Mouse (Mus musculus) forebrain, embryonic 14.5 days (tissue): ENCODE data around the gene Zfp91. TPM values are rescaled to one million over a fixed set of nuclear protein-coding genes. Genes with fewer than 3 reads are reported as not detected.
A peak's percentile ranks its signal among the peaks of the same experiment; 100 is the strongest.

ENCODE experiments used
- ATAC-seq: fragments of 200-750 bp; cut with Nextera tagmentation; 2 replicates; pipeline ENCODE4 v1.8.0; 2017; ENCODE audit warnings: mild to moderate bottlenecking, moderate library complexity
- DNase-seq: peaks from one replicate; pipeline ENCODE4 v3.0.0-alpha.2; 2015; ENCODE audit warnings: low spot score
- H3K27ac ChIP-seq: fragments of 300-500 bp; sonication (generic); 2 replicates; pipeline ENCODE4 v1.5.1; 2014; ENCODE audit warnings: low read depth, mild to moderate bottlenecking, control low read depth, low read length, moderate library complexity
- H3K27me3 ChIP-seq: fragments of 300-500 bp; sonication (generic); replicated peaks from 2 replicates; pipeline ENCODE4 v1.6.1; 2014; ENCODE audit warnings: low read length, control low read depth, mixed read lengths; ENCODE audit not compliant: control insufficient read depth, insufficient read depth
- H3K36me3 ChIP-seq: fragments of 300-500 bp; sonication (generic); 2 replicates; pipeline ENCODE4 v1.6.1; 2014; ENCODE audit warnings: low read length, control low read depth; ENCODE audit not compliant: control insufficient read depth, insufficient read depth
- H3K4me1 ChIP-seq: fragments of 300-500 bp; sonication (generic); 2 replicates; pipeline ENCODE4 v1.6.1; 2014; ENCODE audit warnings: antibody characterized with exemption, low read length, control low read depth; ENCODE audit not compliant: control insufficient read depth, insufficient read depth
- H3K4me2 ChIP-seq: fragments of 300-500 bp; sonication (generic); 2 replicates; pipeline ENCODE4 v1.6.1; 2014; ENCODE audit warnings: mild to moderate bottlenecking, control low read depth, low read length
- H3K4me3 ChIP-seq: fragments of 300-500 bp; sonication (generic); 2 replicates; pipeline ENCODE4 v1.5.1; 2014; ENCODE audit warnings: low read depth, low read length, control low read depth
- H3K9ac ChIP-seq: fragments of 300-500 bp; sonication (generic); 2 replicates; pipeline ENCODE4 v1.6.1; 2014; ENCODE audit warnings: mild to moderate bottlenecking, low read length, control low read depth, moderate library complexity
- H3K9me3 ChIP-seq: fragments of 300-500 bp; sonication (generic); replicated peaks from 2 replicates; pipeline ENCODE4 v1.6.1; 2016; ENCODE audit warnings: low read length, control low read depth, mixed read lengths; ENCODE audit not compliant: control insufficient read depth
- WGBS: fragments of 180-500 bp; shearing (Covaris S2); extraction: QIAGEN DNeasy Blood & Tissue Kit; methylation state at CpG from one replicate; pipeline ENCODE4 v1.1.7; 2014; 5-methylcytosine and 5-hydroxymethylcytosine counted together
- polyA plus RNA-seq: library from polyadenylated mRNA; unstranded; fragments of >200 nt; fragmentation: Nextera tagmentation; extraction: Ambion mirVana; gene quantifications from 2 replicates; pipeline ENCODE4 v1.2.1, GENCODE M21; 2014

Gene Zfp91
- polyA plus RNA-seq = 7.7 and 8.1 TPM in 2 replicates

GRCm38 (mm10) chr19:12795511-12796327 lies at the start of gene Zfp91, which contains the start of gene Lpxn:
Gene Zfp91 (minus strand): TSS chr19:12796126.
Gene Lpxn (plus strand): TSS chr19:12796193.
- peak; percentile 94 for ATAC-seq

DNA sequence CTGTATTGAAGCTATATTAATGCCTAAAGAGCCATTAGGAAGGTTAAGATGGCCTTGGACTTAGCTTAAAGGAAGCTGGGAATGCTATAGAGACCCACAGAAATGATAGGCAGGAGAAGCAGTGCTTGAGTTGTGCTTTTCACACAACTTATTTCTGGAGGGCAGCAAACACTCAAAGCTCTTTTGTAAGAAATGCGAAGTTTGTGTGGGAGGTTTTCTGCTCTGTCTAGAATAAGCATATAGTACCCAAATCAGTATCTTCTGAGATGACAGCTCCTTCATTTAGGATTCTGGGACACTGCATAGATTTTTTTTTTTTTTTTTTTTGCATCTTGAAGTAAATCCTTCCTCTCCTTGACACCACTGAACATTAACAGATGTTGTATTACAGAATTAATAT lies 42.6 kb upstream of the Zfp91 start:
- Histone ChIP-seq H3K27ac (no peak overlapping the region), H3K9ac (no peak overlapping the region), H3K27me3 (no peaks in the 10 kb centered on the region), H3K36me3 (no peaks in the 10 kb centered on the region), H3K4me1 (no peaks in the 10 kb centered on the region), H3K9me3 (no peaks in the 10 kb centered on the region), H3K4me2 (no peak overlapping the region), H3K4me3 (no peak overlapping the region)
- no peak for ATAC-seq
- DNase-seq = no peak
- WGBS = 86% methylated on average over 1 of the region's 1 CpGs

More at GRCm38 (mm10) chr19:12795511-12796327, at the start of gene Zfp91, which contains the start of gene Lpxn:
- H3K9ac ChIP-seq = peak within 1 kb of the TSS; percentile 97
- no peaks in the 10 kb centered on the region for H3K9me3 ChIP-seq
- no peaks in the 10 kb centered on the region for H3K36me3 ChIP-seq
- peak; percentile 100 for DNase-seq
- WGBS = under 1% methylated on average over 76 of the region's 76 CpGs
- H3K4me1 ChIP-seq = no peaks in the 10 kb centered on the region; the same call in 1 of the 2 replicates
- no peaks in the 10 kb centered on the region for H3K27me3 ChIP-seq
- peak within 1 kb of the TSS; percentile 83 for H3K4me2 ChIP-seq
- H3K27ac ChIP-seq = peak within 1 kb of the TSS; percentile 99
- peak within 1 kb of the TSS; percentile 86 for H3K4me3 ChIP-seq

GRCm38 (mm10) chr19:12833625-12834024 lies 37.7 kb upstream of the Zfp91 start:
- 84% methylated on average over 3 of the region's 3 CpGs for WGBS
- no peaks in the 10 kb centered on the region for H3K27me3 ChIP-seq
- no peaks in the 10 kb centered on the region for H3K9me3 ChIP-seq
- H3K4me3 ChIP-seq = no peak overlapping the region
- no peaks in the 10 kb centered on the region for H3K4me1 ChIP-seq
- H3K36me3 ChIP-seq = no peaks in the 10 kb centered on the region
- no peak overlapping the region for H3K4me2 ChIP-seq
- no peak overlapping the region for H3K27ac ChIP-seq
- DNase-seq (no peak), ATAC-seq (no peak)
- H3K9ac ChIP-seq = no peak overlapping the region

DNA sequence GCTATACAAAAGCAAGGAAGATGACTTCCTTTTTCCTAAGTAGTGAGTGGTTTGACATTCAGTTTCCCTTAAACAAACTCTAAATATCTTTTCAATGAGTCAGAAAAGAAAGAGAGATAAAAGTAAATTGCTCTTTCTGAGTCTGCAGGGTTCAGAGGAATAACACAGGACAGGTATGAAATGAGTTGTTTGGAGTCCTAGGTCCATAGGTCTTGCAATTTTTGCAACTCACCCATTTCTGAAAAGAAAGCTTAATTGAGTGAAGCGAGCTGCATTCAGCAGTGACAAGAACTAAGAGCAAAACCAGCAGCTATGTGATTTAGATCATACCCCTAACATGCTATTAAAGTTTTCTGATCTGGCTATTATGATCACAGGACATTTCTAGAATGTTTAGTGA lies 35.6 kb upstream of the Zfp91 start:
- Histone ChIP-seq H3K27me3 (no peaks in the 10 kb centered on the region), H3K4me3 (no peak overlapping the region), H3K4me1 (no peaks in the 10 kb centered on the region), H3K9me3 (no peaks in the 10 kb centered on the region), H3K36me3 (no peaks in the 10 kb centered on the region), H3K9ac (no peak overlapping the region), H3K4me2 (no peak overlapping the region), H3K27ac (no peak overlapping the region)
- no peak for DNase-seq
- 73% methylated on average over 1 of the region's 1 CpGs for WGBS
- ATAC-seq = no peak

GRCm38 (mm10) chr19:12830823-12831430 lies 35.0 kb upstream of the Zfp91 start:
- no peak overlapping the region for H3K27ac ChIP-seq
- no peak overlapping the region for H3K4me3 ChIP-seq
- no peak overlapping the region for H3K9ac ChIP-seq
- DNase-seq (no peak), ATAC-seq (no peak)
- 69% methylated on average over 2 of the region's 2 CpGs for WGBS
- H3K9me3 ChIP-seq = no peaks in the 10 kb centered on the region
- no peaks in the 10 kb centered on the region for H3K4me1 ChIP-seq
- no peak overlapping the region for H3K4me2 ChIP-seq
- H3K27me3 ChIP-seq = no peaks in the 10 kb centered on the region
- H3K36me3 ChIP-seq = no peaks in the 10 kb centered on the region

DNA sequence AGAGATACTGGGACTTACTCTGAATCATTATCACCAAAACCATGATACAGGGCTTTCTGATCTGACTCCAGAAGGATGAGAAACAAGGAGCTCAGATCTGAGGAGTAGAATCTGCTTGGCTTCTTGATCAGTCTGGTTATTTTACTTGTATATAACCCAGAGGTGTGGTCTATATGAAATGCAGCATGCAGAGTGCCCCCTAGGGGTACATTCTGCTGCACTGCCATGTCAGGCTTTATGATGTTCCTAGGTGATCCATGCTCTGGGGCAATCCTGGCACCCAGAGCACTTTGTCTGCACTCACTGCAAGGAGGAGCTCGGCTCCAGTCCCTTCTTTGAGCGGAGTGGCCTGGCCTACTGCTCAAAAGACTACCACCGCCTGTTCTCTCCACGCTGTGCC lies 28.6 kb upstream of the Zfp91 start:
- Histone ChIP-seq H3K9ac (no peak overlapping the region), H3K27me3 (no peaks in the 10 kb centered on the region), H3K27ac (no peak overlapping the region), H3K4me2 (no peak overlapping the region), H3K4me3 (no peak overlapping the region), H3K9me3 (no peaks in the 10 kb centered on the region), H3K4me1 (no peaks in the 10 kb centered on the region), H3K36me3 (no peaks in the 10 kb centered on the region)
- WGBS = 78% methylated on average over 4 of the region's 4 CpGs
- ATAC-seq (no peak), DNase-seq (no peak)

DNA sequence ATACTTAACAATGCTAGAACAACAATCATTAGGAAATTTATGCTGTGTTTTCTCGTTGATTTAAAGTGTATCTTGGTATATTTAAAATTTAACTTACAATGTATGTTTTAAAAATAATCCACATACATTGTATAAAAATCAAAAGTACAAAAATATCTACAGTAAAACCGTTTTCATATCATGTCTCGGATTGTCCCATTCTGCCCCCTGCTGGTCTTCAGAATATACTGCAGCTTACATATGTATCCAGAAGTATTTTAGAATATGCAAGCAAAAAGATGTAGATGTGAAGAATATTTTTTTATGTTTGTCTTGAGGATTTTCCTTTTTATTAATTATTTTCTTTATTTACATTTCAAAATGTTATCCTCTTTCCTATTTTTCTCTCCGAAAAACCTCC lies 24.5 kb upstream of the Zfp91 start:
- no peaks in the 10 kb centered on the region for H3K36me3 ChIP-seq
- peak; percentile 59 for DNase-seq
- no peak overlapping the region for H3K4me3 ChIP-seq
- H3K9me3 ChIP-seq = no peaks in the 10 kb centered on the region
- no peak overlapping the region for H3K27ac ChIP-seq
- no peak overlapping the region for H3K9ac ChIP-seq
- 30% methylated on average over 4 of the region's 4 CpGs for WGBS
- ATAC-seq = no peak
- no peak overlapping the region for H3K4me2 ChIP-seq
- H3K4me1 ChIP-seq = no peaks in the 10 kb centered on the region
- H3K27me3 ChIP-seq = no peaks in the 10 kb centered on the region

DNA sequence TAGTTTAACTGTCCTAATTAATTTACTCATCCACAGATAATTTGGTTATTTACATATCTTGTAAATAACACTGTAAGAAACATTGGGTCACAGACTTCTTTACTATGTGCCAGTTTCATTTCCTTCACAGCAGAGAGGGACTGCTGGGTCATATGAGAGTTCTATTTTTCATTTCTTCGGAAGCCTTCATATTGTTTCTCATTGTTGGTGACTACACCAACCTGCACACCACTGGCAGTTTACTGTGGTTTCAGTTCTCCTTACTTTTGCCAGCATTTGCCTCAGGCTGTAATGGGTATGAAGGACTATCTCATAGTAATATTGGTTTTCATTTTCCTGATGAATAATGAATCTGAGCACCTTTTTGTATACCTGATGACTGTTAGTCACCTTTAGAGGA lies 22.6 kb upstream of the Zfp91 start:
- Histone ChIP-seq H3K4me3 (no peak overlapping the region), H3K9ac (no peak overlapping the region), H3K36me3 (no peaks in the 10 kb centered on the region), H3K4me2 (no peak overlapping the region), H3K9me3 (no peaks in the 10 kb centered on the region), H3K27me3 (no peaks in the 10 kb centered on the region), H3K4me1 (no peaks in the 10 kb centered on the region), H3K27ac (no peak overlapping the region)
- WGBS = 93% methylated on average over 1 of the region's 1 CpGs
- ATAC-seq (no peak), DNase-seq (no peak)

- Histone ChIP-seq H3K9me3 (no peaks in the 10 kb centered on the region), H3K36me3 (no peaks in the 10 kb centered on the region), H3K4me2 (no peak overlapping the region), H3K27ac (no peak overlapping the region), H3K4me1 (no peaks in the 10 kb centered on the region), H3K27me3 (no peaks in the 10 kb centered on the region), H3K9ac (no peak overlapping the region), H3K4me3 (no peak overlapping the region)
- ATAC-seq = no peak
- WGBS = 89% methylated on average over 1 of the region's 1 CpGs
- DNase-seq = no peak
These were observed 18.0 kb upstream of the Zfp91 start for GRCm38 (mm10) chr19:12813883-12814282.
